Mouse (Mus musculus) olfactory bulb, adult 2 months (tissue): Measurements from ENCODE around the gene Tmem164. TPM values are rescaled to one million over a fixed set of nuclear protein-coding genes. Genes with fewer than 3 reads are reported as not detected.

Source experiments
- H3K27ac ChIP-seq: fragments of 200-500 bp; 2 replicates; pipeline ENCODE4 v1.5.1; 2012; ENCODE audit warnings: low read depth, low read length; ENCODE audit not compliant: insufficient read depth
- H3K4me1 ChIP-seq: fragments of 200-500 bp; 2 replicates; pipeline ENCODE4 v1.6.1; 2012; ENCODE audit warnings: low read length; ENCODE audit not compliant: control insufficient read depth, insufficient read depth
- H3K4me3 ChIP-seq: fragments of 200-500 bp; 2 replicates; pipeline ENCODE4 v1.5.1; 2012; ENCODE audit warnings: mild to moderate bottlenecking, low read depth, low read length, moderate library complexity; ENCODE audit not compliant: insufficient read depth
- CTCF ChIP-seq: fragments of 200-500 bp; IDR thresholded peaks from 2 replicates; pipeline ENCODE4 v1.5.1; 2012; ENCODE audit warnings: low read depth, mild to moderate bottlenecking, low read length, moderate library complexity; ENCODE audit not compliant: insufficient read depth
- POLR2A ChIP-seq: fragments of 200-500 bp; IDR thresholded peaks from 2 replicates; pipeline ENCODE4 v1.6.1; 2012; ENCODE audit warnings: mild to moderate bottlenecking, low read depth, low read length, moderate library complexity; ENCODE audit not compliant: insufficient read depth
- WGBS: fragments of 180-500 bp; shearing (Covaris S2); methylation state at CpG from one replicate; pipeline ENCODE4 v1.1.7; 2018; 5-methylcytosine and 5-hydroxymethylcytosine counted together
- polyA plus RNA-seq: library from polyadenylated mRNA; stranded (reverse); fragments of >200 nt; gene quantifications from 2 replicates; pipeline ENCODE4 v1.2.4, GENCODE M21; 2012; ENCODE audit warnings: low replicate concordance; ENCODE audit not compliant: missing spikeins, insufficient read depth, insufficient read length

Tmem164 gene
- polyA plus RNA-seq, 1 experiment: not detected

- Histone ChIP-seq H3K4me3 (no peak overlapping the region), H3K4me1 (no peaks in the 10 kb centered on the region), H3K27ac (no peak overlapping the region)
- WGBS: 80% methylated on average over 6 of the region's 6 CpGs
- TF ChIP-seq POLR2A (no peak), CTCF (no peak)
Observed at GRCm38 (mm10) chrX:142755542-142755941, 74.3 kb downstream of the Tmem164 start.

- Histone ChIP-seq H3K4me3 (no peak overlapping the region), H3K27ac (no peak overlapping the region), H3K4me1 (no peaks in the 10 kb centered on the region)
- TF ChIP-seq CTCF: no peak
- no peak for TF ChIP-seq POLR2A
- 81% methylated on average over 6 of the region's 6 CpGs for WGBS
Observed at GRCm38 (mm10) chrX:142760415-142760814, 79.2 kb downstream of the Tmem164 start.

DNA sequence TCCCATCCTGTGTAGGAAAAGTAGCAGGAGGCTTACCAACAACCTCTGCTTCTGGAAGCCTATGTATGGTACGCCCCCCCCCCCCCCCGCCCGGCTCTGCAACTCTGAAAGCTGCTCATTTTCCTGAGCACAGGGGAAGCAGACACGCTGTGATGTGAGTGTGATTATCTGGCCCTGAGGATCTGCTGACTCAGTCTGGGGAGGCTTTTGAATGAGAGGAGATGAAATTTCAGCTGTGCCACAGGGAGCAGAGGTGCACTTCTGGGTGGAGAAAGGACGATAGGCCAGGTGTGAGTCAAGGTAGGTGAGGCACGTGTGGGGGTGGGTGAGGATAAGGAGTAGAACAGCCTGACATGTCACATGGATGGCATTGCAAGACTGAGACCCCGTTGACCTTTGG lies 82.1 kb downstream of the Tmem164 start:
- H3K4me1 ChIP-seq: no peaks in the 10 kb centered on the region

DNA sequence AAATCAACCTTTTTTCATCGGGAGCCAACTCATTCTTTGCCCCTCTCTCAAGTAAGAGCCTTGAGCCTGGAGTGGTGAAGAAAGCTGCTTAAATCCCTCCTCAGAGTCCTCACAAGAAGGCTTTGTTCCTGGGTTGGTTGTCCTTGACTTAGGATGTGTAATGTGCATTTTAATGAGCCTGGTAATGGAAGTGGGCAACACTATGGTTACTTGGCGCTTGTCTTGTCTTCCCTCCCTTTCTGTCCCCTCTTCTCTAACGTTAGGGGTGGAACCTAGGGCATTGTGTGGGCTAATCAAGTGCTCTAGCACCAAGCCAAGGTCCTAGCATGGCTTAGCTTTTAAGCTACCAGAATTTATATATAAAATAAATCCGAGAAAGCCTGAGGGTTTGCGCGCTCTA lies 88.5 kb downstream of the Tmem164 start:
- no peaks in the 10 kb centered on the region for H3K4me1 ChIP-seq
- TF ChIP-seq CTCF (no peak), POLR2A (no peak)
- no peak overlapping the region for H3K27ac ChIP-seq
- no peak overlapping the region for H3K4me3 ChIP-seq
- WGBS: 75% methylated on average over 6 of the region's 6 CpGs

More for the DNA sequence above, 82.1 kb downstream of the Tmem164 start:
- WGBS: 70% methylated on average over 7 of the region's 7 CpGs
- TF ChIP-seq POLR2A: no peak
- TF ChIP-seq CTCF: no peak
- no peak overlapping the region for H3K27ac ChIP-seq
- H3K4me3 ChIP-seq: no peak overlapping the region

DNA sequence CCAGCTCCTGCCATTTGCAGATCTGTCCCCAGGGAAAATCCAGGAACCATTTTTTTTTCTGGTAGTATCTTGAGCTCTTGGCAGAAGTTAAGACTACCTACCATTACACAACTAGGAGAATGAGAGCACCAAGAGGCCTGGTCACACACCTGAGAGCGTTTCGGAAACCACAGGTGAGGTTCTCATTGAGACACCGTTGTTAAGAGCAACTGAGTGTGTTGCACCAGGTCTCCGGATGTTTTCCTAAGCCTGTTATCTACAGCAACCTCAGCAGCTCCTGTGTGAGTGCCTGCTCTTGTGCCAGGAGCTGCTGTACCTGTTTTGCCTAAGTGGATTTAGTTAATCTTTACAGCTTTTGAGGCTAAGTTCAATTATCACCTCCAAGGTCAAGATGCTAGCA lies 92.5 kb downstream of the Tmem164 start:
- no peak overlapping the region for H3K4me3 ChIP-seq
- TF ChIP-seq POLR2A: no peak
- no peak for TF ChIP-seq CTCF
- 90% methylated on average over 4 of the region's 4 CpGs for WGBS
- no peak overlapping the region for H3K27ac ChIP-seq
- H3K4me1 ChIP-seq: no peaks in the 10 kb centered on the region

- WGBS: 58% methylated on average over 4 of the region's 4 CpGs
- no peaks in the 10 kb centered on the region for H3K4me1 ChIP-seq
- no peak overlapping the region for H3K4me3 ChIP-seq
- H3K27ac ChIP-seq: no peak overlapping the region
- no peak for TF ChIP-seq POLR2A
- TF ChIP-seq CTCF: no peak
Observed at GRCm38 (mm10) chrX:142776131-142776530, 94.9 kb downstream of the Tmem164 start.

DNA sequence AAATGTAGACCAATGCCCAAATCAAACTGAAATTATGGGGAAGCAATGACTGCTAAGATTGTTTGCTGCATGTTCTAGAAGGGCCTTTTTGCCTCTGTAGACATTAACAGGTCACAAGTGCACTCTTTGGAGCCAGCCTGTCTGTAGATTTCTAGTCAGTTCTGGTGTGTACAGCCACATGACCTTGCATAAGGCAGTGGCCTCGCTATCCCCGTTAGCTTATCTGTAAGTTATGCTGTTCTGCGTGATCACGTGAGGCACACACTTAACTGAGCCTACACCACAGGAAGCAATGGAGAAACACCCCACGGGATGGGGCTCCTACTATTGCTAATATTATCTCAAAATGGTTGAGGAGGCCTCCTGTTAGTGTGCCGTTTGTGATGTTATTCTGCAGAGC lies 97.4 kb downstream of the Tmem164 start:
- WGBS: 59% methylated on average over 6 of the region's 6 CpGs
- TF ChIP-seq POLR2A (no peak), CTCF (no peak)
- H3K4me3 ChIP-seq: no peak overlapping the region
- no peak overlapping the region for H3K27ac ChIP-seq
- no peaks in the 10 kb centered on the region for H3K4me1 ChIP-seq

DNA sequence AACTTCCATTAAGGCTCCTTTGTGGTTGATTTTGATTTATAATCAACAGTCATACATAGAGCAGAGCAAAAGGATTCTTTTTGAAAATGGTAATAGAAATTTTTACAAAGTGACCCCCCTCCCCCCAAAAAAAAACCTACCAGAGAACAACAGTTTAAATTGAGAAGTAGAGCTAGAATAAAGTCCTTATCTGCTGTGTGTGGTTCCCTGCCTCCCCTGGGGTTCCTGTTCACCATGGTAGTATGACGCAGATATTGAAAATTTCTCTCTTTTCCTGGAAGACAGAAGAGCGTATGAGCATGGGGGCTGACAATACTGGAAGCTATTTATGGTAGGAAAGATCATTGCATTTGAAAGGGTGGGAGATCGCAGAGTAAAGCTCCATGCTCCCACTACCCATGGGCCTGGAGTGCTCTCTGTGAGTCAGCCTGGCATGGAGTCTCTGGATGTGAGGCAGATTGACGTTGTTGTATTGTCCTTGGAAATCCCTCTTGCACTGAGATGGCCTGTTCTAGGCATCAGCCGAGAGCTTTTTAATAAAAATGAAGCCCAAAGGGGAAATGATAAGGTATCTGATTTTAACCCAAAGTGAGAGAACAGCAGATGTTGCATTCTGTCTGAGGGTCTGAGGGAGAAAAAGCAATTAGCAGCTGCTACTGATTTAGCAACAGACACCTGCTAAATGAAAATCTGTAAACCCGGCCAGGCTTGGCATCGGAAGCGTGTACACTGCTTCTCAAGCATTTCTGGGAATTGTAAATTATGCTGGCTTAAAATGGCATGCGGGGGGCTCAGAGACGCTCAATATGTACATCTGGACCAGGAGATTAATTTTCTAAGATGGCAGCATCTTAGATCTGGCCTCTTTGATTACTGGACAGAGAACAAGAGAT lies 105.2 kb downstream of the Tmem164 start:
- no peaks in the 10 kb centered on the region for H3K4me1 ChIP-seq
- no peak overlapping the region for H3K4me3 ChIP-seq
- WGBS: 61% methylated on average over 10 of the region's 10 CpGs
- H3K27ac ChIP-seq: no peak overlapping the region
- TF ChIP-seq CTCF: no peak

GRCm38 (mm10) chrX:142792185-142792584 lies 111.0 kb downstream of the Tmem164 start:
- TF ChIP-seq CTCF: no peak
- no peak for TF ChIP-seq POLR2A
- H3K4me3 ChIP-seq: no peak overlapping the region
- no peaks in the 10 kb centered on the region for H3K4me1 ChIP-seq
- WGBS: 91% methylated on average over 2 of the region's 2 CpGs
- H3K27ac ChIP-seq: no peak overlapping the region
